In genomic region chr7:133099266-133099665, GRCm38 (mm10) we compare ENCODE assay signal across 11 mouse cellular contexts. TPM values are rescaled to one million over a fixed set of nuclear protein-coding genes. Genes with fewer than 3 reads are reported as not detected.
DNase-seq lines count a peak whose midpoint lies in the region; ATAC-seq lines count a peak whose summit lies in the region.
"Had no signal": no experiment of that assay in that cellular context is flagged by ENCODE, and none has a peak within 500 bp of the region (broad histone marks: within the 10 kb centered on the region; RNA-seq: fewer than 3 reads in every experiment).

No protein-coding gene starts in this region.

- no peaks in the 10 kb centered on the region for H3K36me3 ChIP-seq in forebrain, embryonic 15.5 days
- peaks cover 6% of the 10 kb centered on the region for H3K36me3 ChIP-seq in forebrain, embryonic 13.5 days (ENCODE audit: poor library complexity, severe bottlenecking)
- peaks cover 3% of the 10 kb centered on the region; the same call in 1 of the 2 replicates for H3K36me3 ChIP-seq in stomach, embryonic 15.5 days
- H3K36me3 ChIP-seq: liver, embryonic 12.5 days; midbrain, embryonic 13.5 days had no signal

- peaks cover 38% of the 10 kb centered on the region for H3K4me1 ChIP-seq in forebrain, embryonic 15.5 days
- peaks cover 43% of the 10 kb centered on the region for H3K4me1 ChIP-seq in forebrain, embryonic 13.5 days
- peaks cover 28% of the 10 kb centered on the region for H3K4me1 ChIP-seq in stomach, embryonic 15.5 days

- no peaks in the 10 kb centered on the region for H3K27me3 ChIP-seq in forebrain, embryonic 15.5 days
- H3K27me3 ChIP-seq in forebrain, embryonic 13.5 days, result no peaks in the 10 kb centered on the region
- H3K27me3 ChIP-seq in stomach, embryonic 15.5 days (replicated peaks), result no peaks in the 10 kb centered on the region
- H3K27me3 ChIP-seq: liver, embryonic 12.5 days; midbrain, embryonic 13.5 days had no signal

- H3K27ac ChIP-seq in forebrain, embryonic 15.5 days (replicated peaks), result peak overlapping the region; percentile 33; the same call in 1 of the 2 replicates
- no peak overlapping the region; the same call in 1 of the 2 replicates for H3K27ac ChIP-seq in forebrain, embryonic 13.5 days
- peak overlapping the region; percentile 14; the same call in 1 of the 2 replicates for H3K27ac ChIP-seq in stomach, embryonic 15.5 days
- H3K27ac ChIP-seq: liver, embryonic 12.5 days; midbrain, embryonic 13.5 days had no signal

- WGBS in forebrain, embryonic 15.5 days, result 40% methylated on average over 4 of the region's 4 CpGs
- WGBS in forebrain, embryonic 13.5 days, result 50% methylated on average over 4 of the region's 4 CpGs
- 27% methylated on average over 4 of the region's 4 CpGs for WGBS in stomach, embryonic 15.5 days

- H3K9ac ChIP-seq in forebrain, embryonic 15.5 days (replicated peaks), result no peak overlapping the region
- no peak overlapping the region for H3K9ac ChIP-seq in forebrain, embryonic 13.5 days
- H3K9ac ChIP-seq in stomach, embryonic 15.5 days, result no peak overlapping the region
- H3K9ac ChIP-seq: forebrain, postnatal 0 days; liver, embryonic 12.5 days; midbrain, embryonic 13.5 days had no signal

- H3K4me2 ChIP-seq in forebrain, embryonic 15.5 days (replicated peaks), result no peak overlapping the region
- H3K4me2 ChIP-seq in forebrain, embryonic 13.5 days, result no peak overlapping the region
- H3K4me2 ChIP-seq in stomach, embryonic 15.5 days, result no peak overlapping the region
- H3K4me2 ChIP-seq: liver, embryonic 12.5 days; midbrain, embryonic 13.5 days had no signal

- peak; percentile 70 for DNase-seq in ovary, adult 18-20 months (ENCODE audit: low spot score)
- no peak for DNase-seq in ovary, postnatal 14 days (ENCODE audit: low spot score)
- peak; percentile 70 for DNase-seq in kidney, postnatal 10 days
- no peak for DNase-seq in retina, embryonic 14.5 days (ENCODE audit: low spot score)
- DNase-seq in spleen, adult 18-20 months, result no peak
- DNase-seq: forebrain, postnatal 0 days had no signal

- H3K4me3 ChIP-seq in forebrain, embryonic 15.5 days, result no peak overlapping the region
- H3K4me3 ChIP-seq in forebrain, embryonic 13.5 days, result no peak overlapping the region
- no peak overlapping the region for H3K4me3 ChIP-seq in stomach, embryonic 15.5 days (replicated peaks)
- H3K4me3 ChIP-seq: liver, embryonic 12.5 days; midbrain, embryonic 13.5 days had no signal

- no peak for ATAC-seq in forebrain, embryonic 15.5 days (replicated peaks)
- no peak for ATAC-seq in forebrain, embryonic 13.5 days
- no peak for ATAC-seq in stomach, embryonic 15.5 days (ENCODE audit: insufficient read depth, low FRiP score, low read depth)
- ATAC-seq: forebrain, postnatal 0 days; liver, embryonic 12.5 days; midbrain, embryonic 13.5 days had no signal

- no peaks in the 10 kb centered on the region for H3K9me3 ChIP-seq in forebrain, embryonic 15.5 days
- H3K9me3 ChIP-seq in forebrain, embryonic 13.5 days (replicated peaks), result no peaks in the 10 kb centered on the region
- H3K9me3 ChIP-seq in stomach, embryonic 15.5 days, result no peaks in the 10 kb centered on the region
- H3K9me3 ChIP-seq: liver, embryonic 12.5 days; midbrain, embryonic 13.5 days had no signal

RNA-seq across cellular contexts. Expression of gene Fgfr2, which starts 23.9 kb away (rescaled TPM):
- 43.5 and 48.1 TPM in 2 replicates for polyA plus RNA-seq in forebrain, embryonic 15.5 days (2015; fragmentation: Nextera tagmentation; extraction: Ambion mirVana)
- polyA plus RNA-seq in forebrain, embryonic 13.5 days (2015; fragmentation: Nextera tagmentation; extraction: Ambion mirVana), result 47.9 and 56.7 TPM in 2 replicates
- polyA plus RNA-seq in stomach, embryonic 15.5 days (2015; fragmentation: Nextera tagmentation; extraction: Ambion mirVana), result 96.7 and 104 TPM in 2 replicates

RNA-seq across cellular contexts. Expression of gene Ctbp2, which starts 24.9 kb away (rescaled TPM):
- polyA plus RNA-seq in forebrain, embryonic 15.5 days (2015; fragmentation: Nextera tagmentation; extraction: Ambion mirVana), result 80.3 and 87.4 TPM in 2 replicates
- polyA plus RNA-seq in forebrain, embryonic 13.5 days (2015; fragmentation: Nextera tagmentation; extraction: Ambion mirVana), result 104 and 106 TPM in 2 replicates
- polyA plus RNA-seq in stomach, embryonic 15.5 days (2015; fragmentation: Nextera tagmentation; extraction: Ambion mirVana), result 87.8 and 91.4 TPM in 2 replicates

Comparison
In these comparisons a context has a peak if more than half of its experiments do, and no peak if none do; other contexts are left out.
1. DNase-seq: peak in ovary, adult 18-20 months (single experiment) and kidney, postnatal 10 days (single experiment); none in ovary, postnatal 14 days (single experiment), retina, embryonic 14.5 days (single experiment) and spleen, adult 18-20 months (0 of 2).